8 mouse cellular contexts compared by ENCODE assay signal in genomic region chr12:30912840-30913239, GRCm38 (mm10). TPM values are rescaled to one million over a fixed set of nuclear protein-coding genes. Genes with fewer than 3 reads are reported as not detected.
DNase-seq lines count a peak whose midpoint lies in the region; ATAC-seq and TF ChIP-seq lines count a peak whose summit lies in the region.

No protein-coding gene starts in this region.

- no peak overlapping the region for H3K27ac ChIP-seq in intestine, embryonic 15.5 days
- H3K27ac ChIP-seq in liver, embryonic 13.5 days = peak overlapping the region; percentile 89
- H3K27ac ChIP-seq in stomach, postnatal 0 days (replicated peaks) = peak overlapping the region; percentile 41

- TF ChIP-seq EP300 in stomach, postnatal 0 days (optimal IDR thresholded peaks at IDR 0.05) = no peak

- no peak overlapping the region for H3K9ac ChIP-seq in intestine, embryonic 15.5 days
- peak overlapping the region; percentile 94 for H3K9ac ChIP-seq in liver, embryonic 13.5 days
- H3K9ac ChIP-seq in stomach, postnatal 0 days (ENCODE audit: low read length) = no peak overlapping the region; the same call in 1 of the 2 replicates

- peak; percentile 36 for DNase-seq in urinary bladder, postnatal 14 days (ENCODE audit: low spot score)
- no peak for DNase-seq in urinary bladder, postnatal 10 days (ENCODE audit: low spot score)
- DNase-seq in liver, embryonic 13.5 days = no peak
- peak; percentile 45 for DNase-seq in stomach, postnatal 0 days (ENCODE audit: low spot score)
- no peak for DNase-seq in retina, postnatal 1 day
- no peak for DNase-seq in layer of hippocampus, postnatal 25 days (ENCODE audit: extremely low spot score in 1 of 2, low spot score in 1 of 2)

- WGBS in intestine, embryonic 15.5 days = 53% methylated on average over 3 of the region's 3 CpGs
- WGBS in liver, embryonic 13.5 days (ENCODE audit: insufficient replicate concordance) = 48% methylated on average over 3 of the region's 3 CpGs
- 46% methylated on average over 3 of the region's 3 CpGs for WGBS in stomach, postnatal 0 days

- peak overlapping the region; percentile 59 for H3K4me3 ChIP-seq in intestine, embryonic 15.5 days (replicated peaks)
- H3K4me3 ChIP-seq in liver, embryonic 13.5 days (replicated peaks) = peak overlapping the region; percentile 87
- peak overlapping the region; percentile 68 for H3K4me3 ChIP-seq in stomach, postnatal 0 days (ENCODE audit: low read depth, low read length)

- no peaks in the 10 kb centered on the region for H3K9me3 ChIP-seq in intestine, embryonic 15.5 days
- H3K9me3 ChIP-seq in liver, embryonic 13.5 days (replicated peaks) = no peaks in the 10 kb centered on the region
- H3K9me3 ChIP-seq in stomach, postnatal 0 days (ENCODE audit: control insufficient read depth, low read length) = no peaks in the 10 kb centered on the region

- H3K4me2 ChIP-seq in intestine, embryonic 15.5 days (replicated peaks) = peak overlapping the region; percentile 84
- peak overlapping the region; percentile 78 for H3K4me2 ChIP-seq in liver, embryonic 13.5 days
- peak overlapping the region; percentile 86 for H3K4me2 ChIP-seq in stomach, postnatal 0 days (replicated peaks; ENCODE audit: low read depth)

- no peaks in the 10 kb centered on the region for H3K36me3 ChIP-seq in intestine, embryonic 15.5 days
- 0 out of 2 replicates have a peak, but pooled peaks cover 2% of the 10 kb centered on the region for H3K36me3 ChIP-seq in liver, embryonic 13.5 days
- H3K36me3 ChIP-seq in stomach, postnatal 0 days (ENCODE audit: control insufficient read depth, insufficient read depth, low read length) = no peaks in the 10 kb centered on the region

- TF ChIP-seq CTCF in stomach, postnatal 0 days (IDR thresholded peaks at IDR 0.05; ENCODE audit: low read depth) = no peak

- peaks cover 7% of the 10 kb centered on the region; the same call in 1 of the 2 replicates for H3K4me1 ChIP-seq in intestine, embryonic 15.5 days (replicated peaks)
- peaks cover 40% of the 10 kb centered on the region for H3K4me1 ChIP-seq in liver, embryonic 13.5 days (replicated peaks)
- H3K4me1 ChIP-seq in stomach, postnatal 0 days (replicated peaks; ENCODE audit: control insufficient read depth, insufficient read depth) = peaks cover 5% of the 10 kb centered on the region

- no peak for ATAC-seq in intestine, embryonic 15.5 days
- no peak for ATAC-seq in liver, embryonic 13.5 days (ENCODE audit: low read depth)
- peak; percentile 63 for ATAC-seq in stomach, postnatal 0 days (ENCODE audit: low FRiP score, low TSS enrichment)
- no peak for ATAC-seq in monocyte, adult 5-6 weeks (replicated peaks; ENCODE audit: insufficient number of reproducible peaks, low FRiP score, low TSS enrichment, poor library complexity, severe bottlenecking)

- H3K27me3 ChIP-seq in intestine, embryonic 15.5 days (replicated peaks) = no peaks in the 10 kb centered on the region
- H3K27me3 ChIP-seq in liver, embryonic 13.5 days = no peaks in the 10 kb centered on the region
- no peaks in the 10 kb centered on the region for H3K27me3 ChIP-seq in stomach, postnatal 0 days (ENCODE audit: control insufficient read depth, insufficient read depth, low read length)

RNA-seq across cellular contexts. Expression of gene Sh3yl1, which starts 1.4 kb away (rescaled TPM):
- polyA plus RNA-seq in intestine, embryonic 15.5 days (2015; fragmentation: Nextera tagmentation; extraction: Ambion mirVana) = 22.9 and 25.3 TPM in 2 replicates
- 33.6 and 41.1 TPM in 2 replicates for polyA plus RNA-seq in liver, embryonic 13.5 days (2015; fragmentation: Nextera tagmentation; extraction: Ambion mirVana)
- polyA plus RNA-seq in stomach, postnatal 0 days (2015; fragmentation: Nextera tagmentation; extraction: Ambion mirVana) = 49.7 and 51.2 TPM in 2 replicates
- total RNA-seq in layer of hippocampus, postnatal 25 days (2021) = 10 to 100 TPM; 12.7 to 14.1 TPM
- 0.39 to 2.3 TPM (median 2.1 TPM) in 3 replicates for total RNA-seq in monocyte, adult 5-6 weeks (2017)

RNA-seq across cellular contexts. Expression of gene Acp1, which starts 1.5 kb away (rescaled TPM):
- polyA plus RNA-seq in intestine, embryonic 15.5 days (2015; fragmentation: Nextera tagmentation; extraction: Ambion mirVana) = 178 and 179 TPM in 2 replicates
- 351 and 380 TPM in 2 replicates for polyA plus RNA-seq in liver, embryonic 13.5 days (2015; fragmentation: Nextera tagmentation; extraction: Ambion mirVana)
- 103 and 113 TPM in 2 replicates for polyA plus RNA-seq in stomach, postnatal 0 days (2015; fragmentation: Nextera tagmentation; extraction: Ambion mirVana)
- total RNA-seq in layer of hippocampus, postnatal 25 days (2021) = 10 to 100 TPM; 56.4 to 57.9 TPM
- total RNA-seq in monocyte, adult 5-6 weeks (2017) = 32.0 to 42.7 TPM (median 42.3 TPM) in 3 replicates

RNA-seq across cellular contexts. Expression of gene Alkal2, which starts 28.7 kb away (rescaled TPM):
- 0.87 and 1.2 TPM in 2 replicates for polyA plus RNA-seq in intestine, embryonic 15.5 days (2015; fragmentation: Nextera tagmentation; extraction: Ambion mirVana)
- polyA plus RNA-seq in liver, embryonic 13.5 days (2015; fragmentation: Nextera tagmentation; extraction: Ambion mirVana) = 0.09 TPM in 1 of 2 replicates, not detected in the other
- polyA plus RNA-seq in stomach, postnatal 0 days (2015; fragmentation: Nextera tagmentation; extraction: Ambion mirVana) = 5.2 and 6.2 TPM in 2 replicates
- 1 to 10 TPM; 3.4 to 4.6 TPM for total RNA-seq in layer of hippocampus, postnatal 25 days (2021)
- not detected in 3 replicates for total RNA-seq in monocyte, adult 5-6 weeks (2017)

Comparison
In these comparisons a context has a peak if more than half of its experiments do, and no peak if none do; other contexts are left out.
1. DNase-seq: peak in urinary bladder, postnatal 14 days (single experiment) and stomach, postnatal 0 days (single experiment); none in urinary bladder, postnatal 10 days (single experiment), liver, embryonic 13.5 days (single experiment), retina, postnatal 1 day (single experiment) and layer of hippocampus, postnatal 25 days (0 of 2).
2. Peak in every context shown above with its lines, with median percentiles within 50 percentile points of each other: H3K4me2 ChIP-seq and H3K4me3 ChIP-seq.